Mouse (Mus musculus) heart, adult 2 months (tissue): ENCODE results near the gene Esr1.

ENCODE experiments used
- CTCF ChIP-seq: fragments of 200-600 bp; IDR thresholded peaks from 2 replicates; pipeline ENCODE4 v1.8.1; 2022; ENCODE audit warnings: antibody characterized with exemption, mild to moderate bottlenecking, moderate library complexity
- EP300 ChIP-seq: fragments of 200-500 bp; IDR thresholded peaks from 2 replicates; pipeline ENCODE4 v1.6.1; 2011; ENCODE audit warnings: low read depth, low read length, control low read depth; ENCODE audit not compliant: insufficient read depth
- POLR2A ChIP-seq: fragments of 200-500 bp; IDR thresholded peaks from 2 replicates; pipeline ENCODE4 v1.6.1; 2011; ENCODE audit warnings: mild to moderate bottlenecking, low read depth, low read length, control low read depth; ENCODE audit not compliant: insufficient read depth

GRCm38 (mm10) chr10:4726141-4726540 lies 114.7 kb downstream of the Esr1 start:
- TF ChIP-seq CTCF (no peak), POLR2A (no peak), EP300 (no peak)
